Mouse (Mus musculus) bone marrow, adult 2 months (tissue): Measurements from ENCODE around the gene Gstt2. TPM values are rescaled to one million over a fixed set of nuclear protein-coding genes. Genes with fewer than 3 reads are reported as not detected.
A peak's percentile ranks its signal among the peaks of the same experiment; 100 is the strongest.

Experiments
- H3K27ac ChIP-seq: fragments of 200-500 bp; 2 replicates; pipeline ENCODE4 v1.5.1; 2012; ENCODE audit warnings: low read depth, mild to moderate bottlenecking, control low read depth, inconsistent platforms, low read length; ENCODE audit not compliant: control insufficient read depth, poor library complexity, insufficient read depth
- H3K4me1 ChIP-seq: fragments of 200-500 bp; 2 replicates; pipeline ENCODE4 v1.6.1; 2011; ENCODE audit warnings: low read length; ENCODE audit not compliant: control insufficient read depth, insufficient read depth
- H3K4me3 ChIP-seq: fragments of 200-500 bp; replicated peaks from 2 replicates; pipeline ENCODE3; 2011; ENCODE audit warnings: mild to moderate bottlenecking, low read depth, low read length, control low read depth; ENCODE audit not compliant: control insufficient read depth
- CTCF ChIP-seq: fragments of 200-500 bp; IDR thresholded peaks from 2 replicates; pipeline ENCODE4 v1.5.1; 2011; ENCODE audit warnings: low read length, control low read depth; ENCODE audit not compliant: control insufficient read depth, insufficient read depth
- POLR2A ChIP-seq: fragments of 200-500 bp; IDR thresholded peaks from 2 replicates; pipeline ENCODE4 v1.6.1; 2011; ENCODE audit warnings: low read depth, mild to moderate bottlenecking, control low read depth, low read length, borderline replicate concordance; ENCODE audit not compliant: control insufficient read depth
- WGBS: fragments of 180-500 bp; shearing (Covaris S2); methylation state at CpG from one replicate; pipeline ENCODE4 v1.1.7; 2018; 5-methylcytosine and 5-hydroxymethylcytosine counted together
- polyA plus RNA-seq: library from polyadenylated mRNA; stranded (reverse); fragments of >200 nt; gene quantifications from 2 replicates; pipeline ENCODE4 v1.2.4, GENCODE M21; 2011; ENCODE audit warnings: low replicate concordance; ENCODE audit not compliant: missing spikeins, insufficient read depth, insufficient read length

Gstt2 gene
- polyA plus RNA-seq, 1 experiment: 28.1 TPM

DNA sequence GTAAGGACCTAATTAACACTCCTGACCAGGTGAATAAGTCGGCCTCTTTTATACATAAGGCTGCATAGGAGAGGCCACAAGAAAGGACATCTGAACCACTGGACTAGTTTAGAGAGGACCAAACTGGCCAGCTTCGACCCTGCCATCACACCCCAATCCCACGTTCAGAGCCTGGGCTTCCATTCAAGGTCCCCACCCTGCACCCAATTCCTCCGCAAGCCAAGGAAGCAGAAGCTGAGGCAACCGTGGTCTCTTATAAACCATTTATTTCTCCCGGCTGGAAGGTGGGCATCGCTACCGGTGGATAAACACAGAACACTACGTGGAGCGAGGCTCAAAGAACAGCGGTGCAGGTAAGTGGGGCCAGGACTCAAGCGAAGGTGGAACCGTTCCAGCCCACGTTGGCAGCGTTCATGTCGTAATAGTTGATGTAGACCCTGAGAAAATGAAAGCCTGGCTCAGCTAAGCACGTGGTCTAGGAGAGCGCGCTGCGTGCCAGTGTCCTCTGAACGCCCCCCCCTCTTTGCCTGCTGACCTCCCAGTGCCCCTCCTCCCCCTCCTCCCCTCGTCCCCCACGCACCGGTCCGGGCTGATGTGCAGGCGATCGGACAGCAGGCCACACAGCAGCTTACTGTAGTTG, 22.0 kb upstream of the Gstt2 start:
- WGBS: 4% methylated on average over 27 of the region's 27 CpGs
- Histone ChIP-seq H3K4me1 (peaks cover 3% of the 10 kb centered on the region), H3K4me3 (peak overlapping the region; percentile 71), H3K27ac (no peak overlapping the region)
- TF ChIP-seq CTCF (no peak), POLR2A (no peak)

DNA sequence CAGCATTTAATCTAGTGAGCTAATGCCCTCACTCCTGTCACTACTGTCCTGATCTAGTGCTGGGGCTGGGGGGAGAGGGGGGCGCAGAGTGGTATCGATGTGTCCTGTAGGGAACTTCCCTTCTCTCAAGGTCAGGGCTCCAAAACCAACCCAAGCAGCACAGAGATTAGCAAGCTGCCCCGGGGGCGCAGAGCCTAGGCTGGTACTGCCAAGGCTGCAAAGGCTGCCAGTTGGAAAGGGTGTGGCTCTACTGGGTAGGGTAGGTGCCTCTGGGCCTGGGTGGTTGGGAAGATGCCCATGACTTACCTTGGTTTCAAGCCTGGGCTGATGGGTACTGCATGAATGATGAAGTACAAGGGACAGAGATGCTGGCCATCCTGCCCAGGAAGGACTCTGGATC, 20.4 kb upstream of the Gstt2 start:
- TF ChIP-seq POLR2A (no peak), CTCF (no peak)
- 81% methylated on average over 4 of the region's 4 CpGs for WGBS
- Histone ChIP-seq H3K27ac (no peak overlapping the region), H3K4me1 (peaks cover 3% of the 10 kb centered on the region), H3K4me3 (no peak overlapping the region)

DNA sequence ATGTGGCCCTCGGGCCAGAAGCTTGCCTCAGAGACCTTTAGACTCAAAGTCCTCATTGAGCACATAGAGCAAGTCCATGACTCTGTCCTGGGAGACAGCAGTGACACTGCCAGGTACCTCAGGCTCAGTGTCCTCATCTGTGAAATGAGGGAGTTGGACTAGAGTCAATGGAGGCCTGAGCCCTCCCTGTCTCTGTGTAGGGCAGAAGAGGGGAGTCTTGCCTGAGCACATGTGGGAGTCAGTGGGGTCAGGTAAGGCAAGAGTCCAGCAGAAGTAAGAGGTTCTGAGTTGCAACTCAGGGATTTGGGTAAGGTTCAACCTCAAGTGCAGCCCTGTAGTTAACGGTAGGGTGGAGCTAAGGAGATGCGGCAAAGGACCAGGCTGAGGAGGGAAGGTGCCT, 19.8 kb upstream of the Gstt2 start:
- H3K27ac ChIP-seq: no peak overlapping the region
- peaks cover 3% of the 10 kb centered on the region for H3K4me1 ChIP-seq
- no peak overlapping the region for H3K4me3 ChIP-seq
- WGBS: 78% methylated on average over 3 of the region's 3 CpGs
- no peak for TF ChIP-seq POLR2A
- no peak for TF ChIP-seq CTCF

DNA sequence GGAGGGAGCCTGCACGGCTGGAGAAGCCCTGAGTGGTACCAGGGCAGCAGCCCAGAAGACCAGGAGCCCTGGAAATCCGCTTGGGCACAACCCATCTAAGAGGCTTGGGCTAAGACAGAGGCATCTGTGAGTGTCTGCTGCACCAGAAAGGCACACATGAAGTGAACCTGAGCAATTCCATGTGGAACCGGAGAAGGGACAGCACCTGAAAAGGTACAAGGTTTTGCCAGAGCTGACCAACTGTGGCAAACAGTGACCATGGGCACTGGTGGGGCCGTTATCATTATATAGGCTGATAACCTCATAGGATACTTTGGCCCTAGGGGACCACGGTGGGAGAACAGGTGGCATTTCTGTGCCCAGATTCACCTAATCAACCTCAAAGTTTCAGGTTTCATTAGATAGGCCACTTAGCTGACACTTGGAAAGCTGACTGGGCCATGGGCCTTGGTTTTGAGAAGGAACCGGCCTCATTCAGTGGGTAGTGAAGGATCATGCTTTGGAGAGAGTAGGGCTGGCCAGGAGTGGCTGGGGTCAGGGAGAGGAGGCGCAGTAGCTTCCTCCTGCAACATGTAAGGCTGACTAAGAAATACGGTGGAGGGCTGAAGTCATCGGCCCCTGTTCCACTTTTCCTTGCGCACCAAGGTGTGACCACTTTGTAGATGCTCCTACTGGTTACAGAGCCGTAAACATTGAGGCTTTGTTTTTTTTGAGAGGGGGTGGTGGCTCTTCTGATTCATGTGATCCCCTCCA, 19.1 kb upstream of the Gstt2 start:
- 83% methylated on average over 11 of the region's 11 CpGs for WGBS
- no peak overlapping the region for H3K4me3 ChIP-seq
- H3K4me1 ChIP-seq: peaks cover 3% of the 10 kb centered on the region
- TF ChIP-seq CTCF: no peak
- TF ChIP-seq POLR2A: no peak
- no peak overlapping the region for H3K27ac ChIP-seq

DNA sequence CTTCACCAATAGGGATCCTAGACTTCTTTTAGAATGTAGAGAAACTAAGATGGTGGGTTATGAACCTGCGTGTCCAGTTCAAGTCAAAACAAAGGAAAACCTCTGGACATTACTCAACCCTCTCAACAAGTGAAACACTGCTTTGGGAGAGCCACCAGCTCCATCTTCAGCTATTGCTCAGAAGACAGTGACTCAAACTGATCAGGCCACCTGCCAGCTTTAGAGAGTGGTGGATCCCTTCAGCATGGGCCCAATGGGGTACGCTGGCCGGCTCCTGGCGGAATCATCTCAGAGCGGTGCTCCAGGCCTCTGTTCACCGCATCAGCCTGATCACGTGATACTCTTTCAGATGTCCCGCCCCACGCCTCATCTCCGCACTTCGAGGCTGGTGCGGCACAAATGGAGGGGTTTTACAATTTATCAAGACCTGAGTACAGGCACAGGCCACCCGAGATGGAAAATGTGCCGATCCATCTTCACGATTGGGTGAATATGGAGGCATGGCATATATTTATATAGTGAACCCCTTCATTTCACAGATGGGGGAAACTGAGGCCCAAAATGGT, 18.3 kb upstream of the Gstt2 start:
- TF ChIP-seq CTCF (no peak), POLR2A (no peak)

DNA sequence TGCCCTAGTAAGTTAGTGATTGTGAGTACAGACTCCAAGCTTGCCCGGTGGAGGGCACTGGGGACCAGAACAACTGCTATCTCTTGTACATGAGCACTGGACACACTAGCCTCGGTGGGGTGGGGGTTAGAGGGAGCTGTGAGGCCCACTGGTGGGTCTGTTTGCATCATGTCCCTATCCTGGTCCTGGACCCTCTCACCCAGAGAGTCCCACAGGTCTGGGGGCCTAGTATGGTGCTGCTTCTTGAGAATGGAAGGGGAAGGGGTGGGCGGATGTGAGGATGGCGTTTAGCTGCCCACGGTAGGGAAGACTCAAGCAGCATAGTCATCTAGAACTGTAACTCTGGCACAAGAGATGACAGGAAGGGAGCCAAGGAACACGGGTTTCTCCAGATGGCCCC, 17.6 kb upstream of the Gstt2 start:
- 75% methylated on average over 6 of the region's 6 CpGs for WGBS
- Histone ChIP-seq H3K4me1 (no peaks in the 10 kb centered on the region), H3K27ac (no peak overlapping the region), H3K4me3 (no peak overlapping the region)
- TF ChIP-seq CTCF (no peak), POLR2A (no peak)

More for the DNA sequence above, 18.3 kb upstream of the Gstt2 start:
- Histone ChIP-seq H3K4me1 (no peaks in the 10 kb centered on the region; the same call in 1 of the 2 replicates), H3K4me3 (no peak overlapping the region), H3K27ac (no peak overlapping the region)
- 87% methylated on average over 15 of the region's 15 CpGs for WGBS

DNA sequence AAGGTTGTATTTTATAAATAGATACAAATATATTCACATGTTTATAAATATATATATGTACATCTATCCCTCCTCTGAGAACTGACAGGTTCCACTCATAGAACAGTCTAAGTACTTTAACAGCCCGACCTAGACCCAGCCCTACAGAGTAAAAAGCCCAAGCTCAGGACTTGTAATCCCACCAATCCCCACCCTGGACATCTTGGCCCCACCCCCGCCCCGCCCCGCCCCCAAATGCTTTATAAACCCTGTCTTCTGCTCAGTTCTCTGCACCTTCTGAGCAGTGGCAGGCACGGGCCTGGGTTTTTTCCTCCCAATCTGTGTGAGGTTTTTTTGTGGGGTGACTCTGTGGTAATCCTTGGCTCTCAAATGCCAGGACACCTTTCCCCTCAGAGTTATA, 16.9 kb upstream of the Gstt2 start:
- Histone ChIP-seq H3K4me1 (no peaks in the 10 kb centered on the region), H3K27ac (no peak overlapping the region), H3K4me3 (no peak overlapping the region)
- WGBS: 60% methylated on average over 5 of the region's 5 CpGs
- TF ChIP-seq CTCF (no peak), POLR2A (no peak)

DNA sequence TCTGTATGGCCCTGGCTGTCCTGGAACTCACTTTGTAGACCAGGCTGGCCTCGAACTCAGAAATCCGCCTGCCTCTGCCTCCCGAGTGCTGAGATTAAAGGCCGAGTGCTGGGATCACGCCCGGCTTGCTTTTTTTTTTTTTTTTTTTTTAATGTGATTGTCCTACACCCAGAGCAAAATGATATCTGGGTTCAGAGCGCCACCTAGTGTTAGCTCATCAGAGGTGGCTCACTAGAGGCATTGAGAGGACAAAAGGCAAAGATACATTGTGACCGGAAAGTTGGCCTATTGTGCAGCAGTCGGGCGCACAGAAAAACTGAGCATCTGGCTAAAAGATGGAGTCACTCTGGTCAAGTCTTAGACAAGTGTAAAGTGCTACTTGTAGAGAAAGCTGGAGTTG, 16.2 kb upstream of the Gstt2 start:
- Histone ChIP-seq H3K4me3 (no peak overlapping the region), H3K4me1 (no peaks in the 10 kb centered on the region), H3K27ac (no peak overlapping the region)
- 23% methylated on average over 10 of the region's 10 CpGs for WGBS
- TF ChIP-seq POLR2A: no peak
- TF ChIP-seq CTCF: peak; percentile 54

DNA sequence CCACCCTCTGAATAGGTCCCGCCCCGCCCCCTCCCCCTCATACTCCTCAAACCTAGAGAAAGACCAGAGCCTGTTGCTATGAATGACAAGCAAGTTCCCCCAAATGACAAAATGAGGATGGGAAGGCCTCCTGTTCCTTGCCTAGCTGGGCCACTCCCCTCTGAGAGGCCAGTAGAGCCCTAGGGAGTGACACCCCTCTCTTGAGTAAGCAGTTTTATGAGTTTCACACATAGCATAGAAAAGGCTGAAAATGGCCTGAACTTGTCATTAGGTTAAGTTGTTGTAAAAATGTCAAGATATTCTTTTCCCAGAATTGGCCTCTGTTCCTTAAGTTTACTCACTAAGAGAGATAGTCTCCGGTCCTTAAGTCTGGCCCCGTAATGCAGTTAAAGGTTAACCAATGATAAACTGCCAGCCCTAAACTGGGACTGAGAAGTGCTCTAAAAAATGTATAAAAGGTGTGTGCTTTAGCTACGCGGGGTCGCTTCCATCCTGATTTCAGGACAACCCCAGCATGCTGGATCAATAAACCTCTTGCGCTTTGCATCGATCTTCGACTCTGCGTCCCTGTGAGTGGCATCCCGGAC, 15.4 kb upstream of the Gstt2 start:
- no peak overlapping the region for H3K4me3 ChIP-seq
- H3K27ac ChIP-seq: no peak overlapping the region
- WGBS: 94% methylated on average over 12 of the region's 12 CpGs
- no peak for TF ChIP-seq POLR2A
- H3K4me1 ChIP-seq: no peaks in the 10 kb centered on the region
